Mouse (Mus musculus): ENCODE data around the gene Usp53. TPM values are rescaled to one million over a fixed set of nuclear protein-coding genes. Genes with fewer than 3 reads are reported as not detected.
"Not testable (repeated sequence)": the region's sequence is repeated elsewhere in the genome, so short reads cannot be mapped to it uniquely, and the experiment has no call there.

The Usp53 gene
- total RNA-seq, 4 experiments from 2014 or later = 8.0 to 14.5 (median 10.0) TPM

DNA sequence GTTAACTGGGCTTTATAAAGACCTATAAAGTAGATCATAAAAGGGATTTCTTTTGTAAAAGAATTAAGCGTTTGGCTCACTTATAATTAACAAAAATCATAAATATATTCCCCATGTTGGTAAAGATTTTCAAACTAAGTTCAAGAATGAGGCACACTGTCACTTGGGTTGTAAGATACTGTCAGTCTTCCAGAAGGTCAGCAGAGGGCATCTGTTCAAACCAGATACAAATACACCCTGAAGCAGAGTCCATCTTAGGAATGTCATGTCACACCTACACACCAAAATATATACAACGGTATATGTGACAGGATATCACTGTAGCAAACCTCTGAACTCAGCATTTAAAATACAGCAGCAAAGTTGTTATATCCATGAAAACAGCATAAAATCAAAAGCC is 34.2 kb downstream of the Usp53 start:
- no peak for DNase-seq (ENCODE audit: low spot score in 2 of 2)

DNA sequence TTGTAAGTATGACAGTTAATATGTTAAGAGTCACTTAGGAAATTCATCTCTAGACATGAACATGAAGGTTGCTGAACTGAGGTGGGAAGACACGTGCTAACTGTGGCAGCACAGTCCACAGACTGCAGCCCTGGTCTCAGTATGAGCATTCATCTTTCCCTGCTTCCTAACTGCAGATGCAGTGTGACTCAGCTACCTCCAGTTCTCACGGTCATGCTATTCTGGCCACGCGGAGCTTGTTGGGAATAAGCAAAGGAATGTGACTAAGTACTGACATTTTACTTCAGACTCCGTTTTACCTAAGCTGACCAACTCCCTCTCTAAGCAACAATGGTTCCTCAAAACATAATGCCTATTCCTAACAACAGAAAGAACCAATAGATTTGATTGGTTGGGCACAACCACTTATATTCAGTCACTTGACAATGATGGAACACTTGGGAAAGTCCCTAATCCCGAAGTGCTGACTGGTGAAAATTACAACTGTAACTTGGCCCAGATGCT is 40.9 kb downstream of the Usp53 start:
- no peak for DNase-seq (ENCODE audit: low spot score in 2 of 2)

DNA sequence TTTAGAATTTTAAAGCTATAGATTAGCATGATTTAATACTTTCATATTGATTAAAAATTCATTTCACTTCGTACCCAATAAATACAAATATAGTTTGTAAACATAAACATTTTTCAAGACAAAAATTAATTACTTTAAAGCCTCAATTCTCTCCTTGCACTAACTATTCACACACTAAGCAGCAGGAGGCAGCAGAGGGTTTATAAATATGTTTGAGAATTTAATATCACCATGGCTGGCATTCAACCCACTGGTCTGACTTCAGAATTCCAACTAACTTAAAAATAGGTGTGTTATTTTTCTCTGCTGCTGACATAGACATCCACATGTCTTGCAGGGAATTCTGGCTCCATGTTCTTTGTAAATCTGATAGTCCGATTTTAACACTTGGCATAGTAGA is 45.1 kb downstream of the Usp53 start:
- peak; percentile 49 to 60 for DNase-seq (ENCODE audit: low spot score in 2 of 2)

DNA sequence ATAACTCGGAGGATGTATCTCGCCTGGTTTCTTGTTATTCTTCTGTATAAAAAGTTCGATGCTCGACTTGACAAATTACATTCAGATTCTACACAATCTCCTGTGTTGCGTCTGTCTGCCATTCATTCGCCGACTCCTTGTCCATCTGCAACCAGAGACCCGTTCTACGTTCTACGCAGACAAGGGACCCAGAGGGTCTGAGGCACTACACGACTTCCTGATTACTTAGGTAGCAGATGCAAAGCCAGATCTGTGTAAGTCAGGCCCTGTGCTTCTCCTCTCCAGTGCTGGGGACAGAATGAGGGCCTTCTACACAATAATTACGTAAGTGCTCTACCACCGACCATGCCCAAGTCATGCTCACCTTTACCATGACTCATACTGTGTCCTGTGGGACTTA is 47.1 kb downstream of the Usp53 start:
- DNase-seq (ENCODE audit: low spot score in 2 of 2) = not testable (repeated sequence)

DNA sequence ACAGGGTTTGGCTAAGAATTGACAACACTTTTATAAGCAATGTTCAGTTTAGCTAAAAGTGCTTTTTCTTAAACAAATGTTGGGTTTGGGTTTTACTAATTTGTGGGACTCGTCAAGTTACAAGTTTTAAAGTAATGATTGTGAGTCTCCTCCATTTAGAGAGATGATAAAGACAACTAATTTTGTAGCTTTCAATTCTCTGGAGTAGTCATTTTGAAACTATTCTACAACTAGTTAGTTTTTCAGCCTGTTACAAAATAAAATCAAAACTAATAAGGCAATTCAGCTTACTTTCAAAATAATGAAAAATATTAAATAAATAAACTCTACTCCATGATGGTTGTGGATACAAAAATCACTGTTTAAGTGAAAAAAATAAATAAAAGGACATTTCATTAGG is 51.8 kb downstream of the Usp53 start:
- DNase-seq (ENCODE audit: low spot score in 2 of 2) = no peak

DNA sequence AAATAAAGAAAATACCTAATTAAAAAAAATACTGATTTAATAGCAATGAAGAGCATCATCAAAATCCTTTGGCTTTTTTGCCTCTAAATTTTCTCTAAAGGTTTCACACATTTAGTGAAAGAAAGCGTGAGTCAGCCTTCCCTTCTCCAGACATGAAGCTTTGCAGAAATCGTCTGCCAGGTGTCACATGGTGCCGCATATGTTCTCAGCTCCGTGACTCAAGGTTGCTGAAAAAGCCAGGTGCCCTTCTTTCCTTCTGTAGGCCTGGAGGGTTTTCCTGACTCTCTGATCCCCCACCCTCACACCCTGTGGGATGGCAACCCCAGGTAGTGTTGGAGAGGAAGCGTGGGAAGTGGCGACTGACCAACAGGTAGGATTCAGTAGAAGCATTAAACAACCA is 54.6 kb downstream of the Usp53 start:
- no peak for DNase-seq (ENCODE audit: low spot score in 2 of 2)

DNA sequence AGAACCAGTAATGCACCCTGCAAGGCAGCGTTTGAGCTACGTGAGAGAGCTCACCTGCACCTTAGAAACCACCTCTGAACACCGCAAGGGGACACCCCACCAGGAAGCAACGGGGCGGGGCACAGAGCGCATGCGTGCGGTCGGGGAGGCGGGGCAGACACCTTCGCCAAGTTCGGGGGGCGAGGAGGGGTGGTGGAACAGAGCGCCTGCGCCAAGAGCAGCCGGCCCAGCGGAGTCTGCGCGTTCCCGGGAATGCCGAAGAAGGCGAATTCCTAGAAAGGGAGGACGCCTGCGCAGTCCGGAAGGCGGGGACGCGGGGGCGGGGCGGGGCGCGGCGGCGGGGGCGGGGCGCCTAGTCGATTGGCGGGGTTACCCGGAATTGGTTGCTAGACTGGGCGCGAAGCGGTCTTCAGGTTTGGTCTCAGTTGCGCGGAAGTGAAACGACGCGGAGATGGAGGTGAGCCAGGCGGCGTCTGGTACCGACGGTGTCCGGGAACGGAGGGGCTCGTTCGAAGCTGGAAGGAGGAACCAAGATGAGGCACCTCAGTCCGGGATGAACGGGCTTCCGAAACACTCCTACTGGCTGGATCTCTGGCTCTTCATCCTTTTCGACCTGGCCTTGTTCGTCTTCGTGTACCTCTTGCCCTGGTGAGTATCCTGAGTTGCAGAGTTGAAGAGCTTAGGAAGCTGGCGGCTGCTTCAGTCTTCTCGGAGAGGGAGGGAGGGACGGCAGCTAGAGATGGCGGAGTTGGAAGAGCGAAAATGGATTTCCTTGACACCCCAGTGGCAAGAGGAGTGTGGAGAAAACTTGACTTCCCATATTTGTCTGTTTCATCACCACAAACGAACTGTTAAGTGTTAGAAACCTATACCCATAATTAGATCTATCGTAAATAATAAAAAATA is 60.0 kb downstream of the Usp53 start, which contains the start of gene 1810037I17Rik:
Gene 1810037I17Rik, plus strand, starts transcription at position 195 of the 906 bp plus-strand sequence.
- peak; percentile 88 to 95 for DNase-seq (ENCODE audit: low spot score in 2 of 2)

DNA sequence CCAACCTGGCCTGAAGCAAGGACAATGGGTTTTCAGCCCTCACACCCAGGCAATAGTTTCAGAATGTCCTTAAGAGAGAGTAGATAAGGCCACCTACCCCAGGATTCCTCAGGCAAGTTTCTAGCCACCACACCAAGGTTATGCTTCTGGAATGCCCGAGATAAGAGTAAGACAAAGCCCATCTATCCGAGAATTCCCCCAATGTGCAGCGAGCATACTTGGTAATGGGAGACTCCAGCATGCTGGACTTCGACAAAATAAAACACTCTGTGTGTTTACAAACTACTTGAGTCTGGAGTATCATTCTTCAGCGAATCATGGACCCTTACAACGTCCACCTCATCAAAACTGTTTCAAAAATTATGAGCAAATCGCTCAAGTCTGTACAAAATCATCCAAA is 61.2 kb downstream of the Usp53 start:
- DNase-seq (ENCODE audit: low spot score in 2 of 2) = no peak

DNA sequence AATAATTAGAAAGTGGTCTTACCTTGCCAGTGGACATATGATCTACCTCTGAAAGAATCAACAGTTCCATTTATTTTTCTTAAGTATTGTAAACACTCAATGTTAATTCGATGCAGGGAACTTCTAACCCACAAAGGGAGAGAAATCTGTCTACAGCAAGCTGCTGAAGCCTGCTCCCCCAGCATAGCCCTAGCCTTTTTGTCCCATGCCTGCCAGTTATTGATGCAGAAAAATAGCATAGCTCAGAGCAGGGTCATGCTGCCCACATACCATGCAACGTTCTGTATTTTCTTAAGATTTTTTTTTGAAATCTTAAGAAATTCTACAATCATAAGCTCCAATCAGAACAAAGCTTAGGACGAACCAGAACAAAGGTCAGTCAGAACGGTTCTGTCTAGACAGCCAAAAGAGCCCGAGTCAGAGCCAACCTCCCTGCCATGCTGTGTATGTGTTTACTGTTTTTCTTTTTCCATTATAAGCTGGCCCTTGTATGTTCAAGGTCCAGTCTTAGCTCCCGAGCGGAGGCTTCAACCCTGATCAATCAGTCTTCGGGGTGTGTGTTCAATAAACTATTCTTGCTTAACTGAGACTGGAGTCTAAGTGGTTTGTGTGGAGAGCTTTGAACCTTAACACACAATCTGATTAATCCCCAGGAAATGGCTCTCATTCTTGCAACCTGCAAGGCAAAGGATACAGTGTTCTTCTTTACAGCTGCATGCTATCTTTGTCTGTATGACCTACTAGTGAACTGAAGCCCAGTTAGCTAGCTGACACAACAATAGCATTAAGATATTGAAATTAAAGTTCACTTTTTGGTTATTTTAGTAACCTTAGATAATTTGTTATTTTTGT is 62.4 kb downstream of the Usp53 start:
- no peak for DNase-seq (ENCODE audit: low spot score in 2 of 2)

DNA sequence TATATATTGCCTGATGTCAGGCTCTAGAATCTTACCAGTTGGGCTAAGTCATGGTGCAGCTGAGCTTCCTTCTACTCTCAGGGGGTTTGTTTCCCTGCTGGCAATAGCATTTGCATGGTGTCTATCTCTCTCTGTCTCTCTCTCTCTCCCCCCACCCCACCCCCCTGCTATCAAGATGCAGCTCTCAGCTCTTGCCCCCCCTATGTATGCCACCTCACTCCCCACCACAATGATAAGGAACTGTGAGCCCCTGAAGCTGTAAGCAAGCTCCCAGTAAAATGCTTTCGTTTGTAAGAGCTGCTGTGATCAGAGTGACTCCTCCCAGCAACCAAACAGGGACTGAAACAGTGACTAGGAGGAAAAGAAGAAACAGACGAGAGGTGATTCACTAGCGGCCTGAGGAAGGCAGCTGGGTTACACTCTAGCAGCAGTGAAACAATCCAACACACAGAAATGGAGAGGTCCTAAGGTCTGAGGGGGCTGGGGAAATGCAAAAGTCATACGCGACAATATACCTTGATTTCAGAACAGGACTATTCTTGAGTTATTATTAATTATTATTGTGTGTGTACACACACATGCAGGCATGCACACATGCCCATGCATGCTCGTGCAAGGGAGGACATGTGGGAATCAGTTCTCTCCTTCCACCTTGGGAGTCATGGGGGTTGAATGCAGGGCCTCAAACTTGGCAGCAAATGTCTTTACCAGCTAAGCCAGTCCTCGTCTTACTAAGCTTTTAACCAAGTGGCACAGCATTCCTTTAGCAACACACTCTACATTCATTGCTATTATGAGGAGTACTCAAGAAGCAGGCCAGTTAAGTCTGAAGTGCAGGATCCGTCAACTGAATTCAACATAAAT is 63.5 kb downstream of the Usp53 start:
- DNase-seq (ENCODE audit: low spot score in 2 of 2) = no peak

DNA sequence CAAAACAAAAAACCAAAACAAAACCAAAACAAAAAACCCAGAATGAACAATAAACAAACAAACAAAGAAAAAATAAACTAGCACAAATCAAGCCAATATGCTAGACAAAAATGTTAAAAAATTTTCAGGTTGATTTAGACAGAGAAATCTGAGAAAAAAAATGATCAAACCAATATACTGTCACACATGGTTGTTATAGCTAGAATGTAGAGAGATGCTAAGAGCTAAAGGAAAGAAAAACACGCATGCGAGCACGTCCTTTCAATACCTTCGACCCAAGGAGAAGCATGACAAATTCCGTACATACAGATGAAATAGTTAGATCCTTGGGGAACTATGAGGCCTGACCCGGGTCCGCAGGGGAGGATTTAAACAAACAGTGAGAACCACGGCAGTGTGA is 65.0 kb downstream of the Usp53 start, which contains the start of gene Gm10959:
Gene Gm10959, minus strand, starts transcription at position 101 of the 400 bp plus-strand sequence.
- DNase-seq (ENCODE audit: low spot score in 2 of 2) = no peak

DNA sequence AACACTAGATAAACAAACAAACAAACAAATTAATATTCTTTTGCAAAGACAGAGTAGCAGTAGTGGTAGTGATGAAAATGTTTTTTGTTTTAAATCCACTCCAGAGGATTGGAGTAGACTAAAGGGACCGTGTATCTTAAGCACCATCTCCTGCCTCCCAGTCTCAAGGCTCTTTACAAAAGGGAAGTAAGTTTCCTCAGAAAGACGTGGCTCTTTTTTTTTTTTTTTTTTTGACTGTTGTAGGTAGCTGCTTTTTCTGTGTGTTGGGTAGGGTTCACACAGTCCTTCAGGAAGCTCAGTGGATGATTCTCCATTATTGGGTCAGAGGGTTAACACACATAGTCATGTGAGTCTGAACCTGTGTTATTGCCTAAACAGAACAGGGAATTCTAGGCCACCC is 65.6 kb downstream of the Usp53 start:
- DNase-seq (ENCODE audit: low spot score in 2 of 2) = no peak

DNA sequence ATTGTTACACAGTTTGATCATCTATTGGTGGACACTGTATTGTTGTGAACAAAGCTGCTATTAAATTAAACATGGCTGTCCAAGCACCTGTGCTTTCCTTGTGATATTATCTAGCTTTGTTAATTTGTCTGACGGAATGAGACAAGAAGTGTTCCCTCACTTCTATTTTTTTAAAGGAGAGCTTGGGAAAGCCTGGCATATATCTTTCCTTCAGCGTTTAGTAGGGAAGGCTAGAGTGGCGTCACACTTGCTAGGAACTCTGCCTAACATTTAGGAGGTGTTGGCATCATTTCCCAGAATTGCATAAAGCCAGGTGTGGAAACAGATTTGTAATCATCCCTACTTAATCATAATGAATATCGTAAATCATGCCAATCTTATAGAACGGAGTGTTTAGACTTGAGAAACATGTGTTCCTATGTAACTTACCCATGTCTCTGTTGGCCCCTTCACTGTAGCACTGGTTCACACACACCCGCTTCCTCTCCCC is 68.1 kb downstream of the Usp53 start:
- DNase-seq (ENCODE audit: low spot score in 2 of 2) = no peak

DNA sequence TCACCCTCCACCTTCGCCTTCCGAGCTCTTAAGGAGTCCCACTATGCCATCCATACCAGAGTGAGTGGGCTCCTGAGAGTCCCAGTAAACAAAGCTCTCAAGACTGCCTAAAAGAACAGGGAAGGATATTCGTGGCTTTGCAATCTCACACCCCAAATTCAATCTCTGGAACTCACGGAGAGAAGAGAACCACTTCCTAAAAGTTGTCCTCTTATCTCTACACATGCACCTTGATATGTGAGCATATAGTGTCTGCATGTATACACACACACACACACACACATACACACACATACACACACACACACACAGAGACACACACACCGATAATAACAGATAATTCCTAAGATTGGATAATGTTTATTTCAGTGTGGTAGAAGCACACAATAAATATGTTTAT is 68.8 kb downstream of the Usp53 start:
- no peak for DNase-seq (ENCODE audit: low spot score in 2 of 2)

DNA sequence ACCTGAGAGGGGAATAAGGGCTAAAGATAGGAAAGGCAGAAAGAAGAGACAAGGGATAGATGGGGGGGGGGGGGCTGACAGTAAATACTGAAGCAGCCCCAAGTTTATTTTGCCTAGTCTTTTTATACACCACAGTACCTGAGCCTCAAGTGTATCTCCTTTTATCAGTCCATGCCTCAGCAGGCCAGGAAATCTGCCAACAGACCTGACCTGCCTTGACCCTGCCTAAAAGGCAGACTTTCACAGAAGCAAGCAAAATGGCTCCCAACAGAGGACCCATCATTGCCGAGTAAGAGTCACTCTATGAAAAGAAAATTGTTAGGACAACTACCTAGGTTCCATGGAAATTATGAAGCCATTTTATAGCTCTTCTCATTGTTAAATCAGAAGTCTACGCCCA is 76.5 kb downstream of the Usp53 start:
- no peak for DNase-seq (ENCODE audit: low spot score in 2 of 2)

DNA sequence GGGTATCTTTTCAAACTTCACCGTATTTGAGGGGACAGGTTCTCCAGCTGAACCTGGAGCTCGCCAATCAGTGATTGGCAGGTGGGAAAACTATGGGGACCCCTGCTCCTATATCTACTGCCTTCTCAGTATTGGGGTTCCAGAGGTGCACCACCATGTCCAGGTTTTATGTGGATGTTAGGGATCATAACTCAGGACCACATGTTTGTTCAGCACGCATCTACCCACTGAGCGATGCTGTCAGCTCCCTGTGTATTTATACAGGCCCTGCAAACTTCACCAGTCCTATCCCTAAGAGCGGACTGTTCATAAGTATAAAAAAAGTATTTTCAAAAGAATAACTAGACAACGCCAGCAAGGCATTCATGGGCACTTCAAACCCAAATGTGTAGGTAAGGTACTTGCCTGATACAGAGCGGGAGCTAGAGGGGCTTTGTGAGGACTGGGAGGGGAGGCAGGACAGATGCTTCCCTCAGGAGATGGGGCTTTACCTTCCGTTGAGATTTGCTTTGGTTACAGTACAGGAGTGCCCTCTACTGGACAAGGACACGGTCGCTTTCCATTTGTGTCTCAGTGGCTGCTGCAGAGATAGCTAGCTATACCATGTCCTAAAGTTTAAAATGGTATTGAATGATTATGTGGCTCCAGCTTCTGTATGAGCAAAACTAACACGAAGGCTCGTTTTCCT is 80.4 kb downstream of the Usp53 start:
- DNase-seq (ENCODE audit: low spot score in 2 of 2) = no peak

DNA sequence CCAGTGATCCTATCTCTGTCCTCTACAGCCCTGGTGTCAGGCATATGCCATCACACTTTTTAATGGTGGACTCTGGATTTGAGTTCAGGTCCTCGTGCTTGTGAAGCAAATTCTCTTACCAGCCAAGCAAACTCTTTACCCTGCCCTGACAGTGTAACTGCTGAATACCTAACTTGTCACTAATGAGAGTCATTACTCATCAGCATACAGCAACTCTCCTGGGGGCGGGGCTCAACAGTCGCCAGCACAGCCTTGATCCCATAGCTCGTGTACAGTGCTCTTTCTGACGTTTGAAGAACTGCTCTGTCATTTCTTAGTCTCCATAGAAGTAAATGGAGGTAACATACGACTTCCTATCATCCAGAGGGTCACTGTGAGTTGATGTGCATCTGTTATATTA is 86.1 kb downstream of the Usp53 start:
- DNase-seq (ENCODE audit: low spot score in 2 of 2) = no peak

DNA sequence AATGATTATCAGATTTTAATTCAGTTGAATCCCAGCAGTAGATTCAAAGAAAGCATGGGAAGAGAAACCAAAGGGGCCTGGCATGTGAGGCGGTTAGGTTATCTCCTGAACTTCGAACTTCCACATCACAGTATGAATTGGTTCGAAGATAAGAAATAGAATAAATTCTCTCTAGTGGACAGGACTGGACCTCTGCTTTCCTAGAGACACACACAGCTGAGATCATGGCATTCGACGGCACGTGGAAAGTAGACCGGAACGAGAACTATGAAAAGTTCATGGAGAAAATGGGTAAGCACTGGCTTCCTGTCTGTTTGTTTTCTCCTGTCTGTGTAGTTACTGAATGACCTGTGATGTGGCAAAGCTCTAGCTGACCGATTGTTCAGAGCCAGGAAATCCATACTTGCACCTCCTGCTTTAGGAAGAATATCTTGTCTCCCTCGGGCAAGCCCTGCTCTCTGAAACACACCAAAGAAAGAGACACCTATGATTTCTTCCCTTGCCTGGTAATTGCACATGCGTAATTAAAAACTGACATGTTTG is 89.0 kb downstream of the Usp53 start:
- DNase-seq (ENCODE audit: low spot score in 2 of 2) = no peak

DNA sequence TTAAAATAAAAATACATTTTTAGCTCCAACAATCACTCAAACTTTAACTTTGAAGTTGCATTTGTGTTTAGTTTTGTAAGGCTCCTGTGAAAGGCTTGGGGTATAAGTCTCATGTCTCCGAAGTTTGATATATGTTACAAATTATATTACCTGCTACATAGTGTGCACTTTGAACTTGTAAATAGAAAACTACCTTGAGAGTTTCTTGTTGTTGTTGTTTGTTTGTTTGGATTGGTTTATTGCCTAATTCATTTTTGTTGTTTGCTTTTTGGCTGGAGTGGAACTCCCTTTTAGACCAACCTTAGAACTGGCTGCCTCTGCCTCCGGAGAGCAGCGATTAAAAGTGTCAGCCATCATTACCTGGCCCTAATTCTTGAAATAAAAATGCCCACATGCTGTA is 89.5 kb downstream of the Usp53 start, which contains the start of gene Fabp2:
Gene Fabp2, plus strand, starts transcription at position 301 of the 400 bp plus-strand sequence.
- DNase-seq (ENCODE audit: low spot score in 2 of 2) = no peak

DNA sequence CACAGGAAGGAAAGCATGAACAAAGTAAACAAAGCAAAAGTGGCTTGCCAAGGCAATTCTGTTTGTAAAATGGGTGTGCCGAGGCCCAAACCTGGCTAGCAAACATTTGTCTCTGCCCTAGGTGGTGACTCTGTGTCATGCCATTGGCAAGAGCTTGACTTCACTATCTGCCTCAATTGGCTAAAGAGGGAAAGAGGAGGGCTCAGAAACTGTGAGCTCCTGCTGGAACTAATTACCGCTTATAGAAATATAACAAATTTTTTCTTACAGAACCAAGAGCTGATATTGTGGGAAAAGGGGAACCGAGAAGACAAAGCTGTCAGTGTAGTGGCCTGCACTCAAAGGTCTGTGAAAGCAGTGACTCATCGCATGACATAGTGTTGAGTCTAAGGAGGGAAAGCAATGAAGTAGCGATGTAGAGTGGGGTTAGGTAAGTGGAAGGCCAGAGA is 95.9 kb downstream of the Usp53 start:
- DNase-seq (ENCODE audit: low spot score in 2 of 2) = no peak
